Mouse (Mus musculus): Measurements from ENCODE around the gene Prorsd1.

Prorsd1 gene

GRCm38 (mm10) chr11:29503948-29504893 lies 10.6 kb downstream of the Prorsd1 start:
- DNase-seq, result no peak

DNA sequence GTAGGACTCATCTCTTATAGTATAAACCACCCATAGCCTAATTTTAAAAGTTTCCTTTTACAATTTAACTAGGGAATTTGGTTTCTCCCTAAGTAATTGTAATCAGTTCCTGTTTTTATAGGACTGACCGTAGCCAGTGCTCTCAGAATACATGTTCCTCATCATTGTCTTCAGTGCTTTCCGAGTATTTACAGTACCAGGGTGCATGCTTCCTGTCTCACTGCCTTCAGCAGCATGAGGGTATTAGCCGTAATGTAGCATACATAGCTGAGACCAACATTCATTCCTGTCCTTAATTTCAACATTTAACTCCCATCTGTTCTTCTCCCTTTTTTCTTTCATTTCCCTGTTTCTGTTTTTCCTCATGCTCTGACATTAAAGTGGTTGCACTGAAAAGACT lies 17.9 kb downstream of the Prorsd1 start:
- DNase-seq, result no peak

DNA sequence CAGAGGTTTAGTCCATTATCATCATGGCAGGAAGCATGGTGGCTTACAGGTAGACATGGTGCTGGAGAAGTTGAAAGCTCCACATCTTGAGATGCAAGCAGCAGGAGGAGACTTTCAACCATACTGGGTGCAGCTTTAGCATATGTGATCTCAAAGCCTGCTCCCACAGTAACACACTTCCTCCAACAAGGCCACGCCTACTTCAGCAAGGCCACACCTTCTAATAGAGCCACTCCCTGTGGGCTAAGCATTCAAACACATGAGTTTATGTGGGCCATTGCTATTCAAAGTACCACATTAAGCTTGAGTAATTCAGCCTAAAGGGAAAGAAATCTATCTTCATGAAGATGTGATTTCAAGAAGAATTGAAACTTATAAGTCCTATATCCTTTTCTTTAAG lies 21.7 kb downstream of the Prorsd1 start:
- no peak for DNase-seq

GRCm38 (mm10) chr11:29474676-29475075 lies 40.2 kb downstream of the Prorsd1 start:
- DNase-seq, result no peak

Data from cerebellum, postnatal 14 days (tissue).